Mouse (Mus musculus) right cerebral cortex, postnatal 4 days (tissue): ENCODE measurements at regions not wholly inside any gene's neighbourhood (a gene's known extent, or its start where the extent isn't known, plus 50 kb on each side); places are given as distances from the start of the nearest gene placed in this dataset.

Experiments
- DNase-seq: peaks from one replicate; pipeline ENCODE4 v3.0.0-alpha.2; 2022

DNA sequence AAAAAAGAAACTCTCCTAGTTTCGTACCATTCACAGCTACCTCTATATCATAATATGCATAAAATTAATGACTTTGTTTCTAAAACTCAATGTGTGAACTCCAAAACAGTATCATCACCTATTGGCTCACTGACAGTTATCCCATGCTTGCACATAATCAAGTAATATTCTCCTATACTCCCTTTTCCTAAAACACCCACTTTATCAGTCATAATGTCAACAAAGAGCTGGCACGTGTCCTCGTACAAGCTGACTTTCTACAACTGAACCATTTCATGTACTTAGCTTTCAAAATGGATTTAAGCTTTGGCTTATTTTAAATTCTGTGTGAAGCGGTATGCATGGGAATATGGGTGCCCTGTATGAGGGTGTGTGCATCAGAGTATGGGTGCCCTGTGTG is 58.0 kb upstream of the Golim4 start:
- no peak for DNase-seq

DNA sequence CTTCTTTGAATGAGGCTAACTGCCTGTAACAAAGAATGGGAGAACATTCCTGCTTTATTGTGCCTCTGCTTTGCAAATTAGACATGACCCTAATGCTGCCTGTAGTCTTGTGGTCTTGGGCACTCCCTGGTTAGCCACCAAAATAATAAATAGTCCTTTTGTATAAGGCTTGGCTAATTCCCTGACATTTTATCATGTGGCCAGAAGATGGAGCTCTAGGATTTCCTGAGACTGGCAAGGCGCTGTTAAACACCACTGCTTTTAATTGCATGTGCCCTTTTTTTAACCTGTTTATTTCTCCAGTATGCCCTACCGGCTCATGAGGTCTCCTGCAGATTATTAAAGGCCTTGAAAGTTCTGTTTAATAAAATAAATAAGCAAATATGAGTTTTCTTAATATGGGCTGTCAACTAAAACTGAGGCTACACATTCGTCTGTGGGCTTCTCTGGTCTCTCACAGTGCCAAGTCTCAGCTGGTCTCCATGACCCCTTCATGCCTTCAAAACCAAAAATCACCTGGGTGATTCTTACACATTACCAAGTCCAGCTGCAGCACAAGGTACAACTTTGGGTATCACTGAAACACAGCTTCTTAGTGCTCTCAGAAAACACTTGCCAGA is 51.9 kb upstream of the Golim4 start:
- DNase-seq = peak; percentile 2
